Mouse (Mus musculus) testis, postnatal 10 days (tissue): Measurements from ENCODE around the gene Gm17606.

Experiments
- DNase-seq: peaks from one replicate; pipeline ENCODE4 v3.0.0; 2021; ENCODE audit warnings: low spot score

The Gm17606 gene

DNA sequence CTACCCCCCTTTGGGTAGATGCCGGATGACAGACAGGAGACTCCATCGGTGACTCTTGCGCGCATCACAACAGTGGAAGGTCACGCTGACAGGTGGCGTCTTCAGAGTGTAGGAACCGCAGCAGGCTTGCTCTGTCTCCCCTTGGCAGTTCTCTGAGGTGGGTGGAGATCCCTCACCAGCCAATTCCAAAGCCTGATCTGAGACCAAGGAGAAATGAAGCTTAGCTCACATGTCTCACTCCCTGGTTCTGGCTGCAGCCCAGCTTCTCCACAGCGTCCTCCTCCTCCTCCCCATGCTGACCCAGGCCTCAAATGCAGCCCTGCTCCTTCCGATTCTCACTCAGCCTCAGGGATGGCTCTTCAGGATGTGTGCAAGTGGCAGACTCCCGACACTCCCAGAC lies 15.8 kb upstream of the Gm17606 start:
- no peak for DNase-seq

DNA sequence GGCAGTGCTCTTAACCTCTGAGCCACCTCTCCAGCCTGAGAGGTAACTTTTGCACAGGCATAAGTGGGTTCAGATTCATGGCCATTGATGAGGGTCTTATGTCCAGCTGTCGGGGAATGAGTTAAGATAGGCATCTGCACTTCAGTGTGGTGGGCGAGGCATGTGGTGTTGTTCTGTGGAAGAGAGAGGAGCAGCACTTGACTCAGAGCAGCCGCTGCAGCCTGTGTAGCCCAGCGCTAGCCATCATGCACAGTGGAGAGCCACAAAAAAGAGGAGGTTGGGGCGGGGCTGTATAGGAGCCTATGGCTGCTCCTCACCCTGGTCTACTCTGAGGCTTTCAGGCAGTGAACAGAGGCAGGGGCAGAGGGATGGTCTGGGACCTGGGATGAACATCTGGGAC lies 12.6 kb upstream of the Gm17606 start:
- DNase-seq, result no peak

GRCm38 (mm10) chr14:54629797-54630196 lies 11.0 kb upstream of the Gm17606 start:
- no peak for DNase-seq

GRCm38 (mm10) chr14:54630583-54631239 lies 10.0 kb upstream of the Gm17606 start:
- DNase-seq, result no peak

- DNase-seq, result no peak
These were observed 9.5 kb upstream of the Gm17606 start for GRCm38 (mm10) chr14:54631240-54631599.

DNA sequence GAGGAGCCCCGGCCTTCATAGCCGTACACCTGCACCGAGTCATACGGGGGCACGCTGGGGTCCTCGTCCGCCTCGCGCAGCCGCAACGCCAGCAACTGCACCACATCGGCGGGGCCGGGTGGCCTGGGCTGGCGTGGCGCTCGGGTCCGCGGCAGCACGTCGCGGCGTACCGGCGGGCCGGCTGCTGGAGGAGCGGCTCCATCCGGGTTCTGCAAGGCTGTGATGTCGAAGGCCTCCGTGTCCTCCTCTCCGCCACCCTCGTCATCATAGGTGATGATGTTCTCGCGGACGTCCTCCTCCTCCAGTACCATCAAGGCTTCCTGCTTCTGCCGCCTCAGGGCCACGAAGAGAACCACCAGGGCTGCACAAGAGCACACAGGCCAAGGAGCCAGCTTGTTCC lies 8.5 kb upstream of the Gm17606 start:
- DNase-seq, result no peak

DNA sequence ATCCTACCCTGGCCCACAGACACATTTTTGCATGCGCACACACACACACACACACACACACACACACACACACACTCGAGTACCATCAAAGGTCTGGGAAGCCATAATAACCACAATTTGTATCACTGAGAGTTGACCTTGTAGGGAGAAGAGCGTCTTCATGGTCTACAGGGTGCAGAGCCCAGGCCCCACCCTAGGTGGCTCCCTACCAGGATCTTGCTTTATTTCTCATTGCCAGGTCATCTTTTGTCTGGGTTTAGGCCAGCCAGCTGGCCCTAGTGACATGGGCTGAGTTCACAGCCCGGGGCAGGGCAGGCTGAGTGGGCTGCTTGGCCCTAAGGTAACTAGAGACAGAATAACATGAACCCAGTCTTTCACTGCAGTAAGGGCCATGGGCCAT lies 6.6 kb upstream of the Gm17606 start:
- DNase-seq, result no peak

- peak; percentile 73 for DNase-seq
These were observed 3.8 kb upstream of the Gm17606 start for GRCm38 (mm10) chr14:54636954-54637353.

GRCm38 (mm10) chr14:54638210-54638609 lies 2.5 kb upstream of the Gm17606 start:
- no peak for DNase-seq

DNA sequence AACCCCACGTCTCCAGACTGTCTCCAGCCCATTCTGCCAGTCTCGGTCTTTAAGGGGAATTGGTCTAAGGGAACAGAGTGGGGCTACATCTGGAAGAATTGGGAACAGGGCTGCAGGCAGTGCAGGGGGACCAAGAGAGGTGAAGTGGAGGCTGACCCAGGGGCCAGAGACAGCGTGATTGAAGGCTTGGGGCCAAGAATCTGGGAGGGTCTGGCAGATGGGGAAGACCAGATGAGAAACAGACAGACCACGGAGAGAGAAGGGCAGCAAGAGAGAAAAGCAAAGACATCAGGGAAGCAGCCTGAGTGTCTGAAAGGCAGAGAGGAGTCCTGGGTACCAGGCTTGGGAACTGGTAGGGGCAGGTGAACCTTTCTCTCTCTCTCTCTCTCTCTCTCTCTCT lies 631 bp upstream of the Gm17606 start:
- DNase-seq, result no peak

- DNase-seq, result peak; percentile 94
These were observed 685 bp downstream of the Gm17606 start, which contains the start of gene Cdh24 for GRCm38 (mm10) chr14:54641305-54641969. Gene Cdh24 (minus strand): TSS chr14:54641364.

- peak; percentile 50 for DNase-seq
These were observed 1.6 kb downstream of the Gm17606 start for GRCm38 (mm10) chr14:54642224-54642944.

DNA sequence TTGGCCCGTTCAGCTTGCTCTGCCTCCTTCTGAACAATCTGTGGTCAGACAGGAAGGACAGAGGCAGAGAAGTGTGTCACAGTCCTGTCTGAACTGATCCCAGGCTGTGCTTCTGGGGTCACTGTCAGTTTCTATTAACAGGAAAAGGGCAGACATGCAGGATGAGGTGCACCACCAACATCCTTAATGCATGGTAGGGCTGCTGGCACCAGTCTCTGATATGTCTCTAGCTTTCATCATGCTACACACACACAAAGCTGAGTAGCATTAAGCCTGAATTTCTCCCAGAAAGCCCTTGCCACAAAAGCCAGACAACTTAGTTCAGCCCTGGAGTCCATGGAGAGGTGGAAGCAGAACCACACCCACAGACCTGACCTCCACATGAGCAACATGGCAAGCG lies 2.3 kb downstream of the Gm17606 start:
- DNase-seq, result no peak

- no peak for DNase-seq
These were observed 3.5 kb downstream of the Gm17606 start for GRCm38 (mm10) chr14:54644294-54644693.

DNA sequence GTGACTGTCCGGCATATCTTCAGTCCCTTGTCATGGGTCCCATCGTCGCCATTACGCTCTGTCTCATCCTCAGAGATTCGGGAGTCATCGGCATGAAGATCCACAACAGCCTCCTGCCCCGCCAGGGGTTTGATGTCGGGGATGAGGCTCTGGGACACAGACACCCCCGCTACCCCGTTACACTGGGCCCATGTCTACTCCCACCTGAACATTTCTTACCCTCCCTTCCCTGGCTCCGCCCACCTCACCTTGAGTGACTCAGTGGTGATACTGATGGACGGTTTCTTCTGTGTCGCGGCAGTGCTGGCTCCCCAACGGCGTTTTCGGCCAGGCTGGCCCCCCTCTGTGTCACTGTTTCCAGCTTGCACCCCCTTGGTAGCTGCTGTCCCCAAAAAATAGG lies 5.7 kb downstream of the Gm17606 start:
- DNase-seq, result peak; percentile 54

DNA sequence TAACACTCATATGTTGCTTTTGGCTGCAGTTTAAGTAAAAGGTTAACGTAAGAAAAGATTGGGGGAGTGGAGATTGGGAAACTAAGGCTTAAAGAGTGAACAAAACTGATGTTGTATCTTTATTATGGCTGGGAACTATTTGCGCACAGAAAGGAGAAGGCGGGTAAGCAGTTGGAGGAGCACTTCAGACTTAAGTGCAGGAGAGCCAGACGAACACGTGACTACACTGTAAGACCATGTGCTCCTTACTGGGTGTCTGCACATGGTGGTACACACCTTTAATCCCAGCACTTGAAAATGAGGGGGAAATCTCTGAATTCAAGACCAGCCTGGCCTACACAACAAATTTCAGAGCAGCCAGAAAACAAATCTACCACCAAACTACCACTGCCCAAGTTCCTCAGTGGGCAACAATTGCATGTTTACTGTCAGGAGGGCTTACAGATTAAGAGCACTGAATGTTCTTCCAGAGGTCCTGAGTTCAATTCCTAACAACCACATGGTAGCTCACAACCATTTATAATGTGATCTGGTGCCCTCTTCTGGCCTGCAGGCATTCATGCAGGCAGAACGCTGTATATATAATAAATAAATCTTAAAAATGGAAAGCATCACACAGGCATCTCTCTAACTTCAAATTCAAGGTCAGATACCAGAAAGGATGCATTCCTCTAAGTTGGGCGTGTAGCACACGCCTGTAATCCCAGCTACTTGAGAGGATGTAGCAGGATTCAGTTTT lies 6.3 kb downstream of the Gm17606 start:
- no peak for DNase-seq

GRCm38 (mm10) chr14:54647900-54648299 lies 7.1 kb downstream of the Gm17606 start:
- DNase-seq, result no peak

DNA sequence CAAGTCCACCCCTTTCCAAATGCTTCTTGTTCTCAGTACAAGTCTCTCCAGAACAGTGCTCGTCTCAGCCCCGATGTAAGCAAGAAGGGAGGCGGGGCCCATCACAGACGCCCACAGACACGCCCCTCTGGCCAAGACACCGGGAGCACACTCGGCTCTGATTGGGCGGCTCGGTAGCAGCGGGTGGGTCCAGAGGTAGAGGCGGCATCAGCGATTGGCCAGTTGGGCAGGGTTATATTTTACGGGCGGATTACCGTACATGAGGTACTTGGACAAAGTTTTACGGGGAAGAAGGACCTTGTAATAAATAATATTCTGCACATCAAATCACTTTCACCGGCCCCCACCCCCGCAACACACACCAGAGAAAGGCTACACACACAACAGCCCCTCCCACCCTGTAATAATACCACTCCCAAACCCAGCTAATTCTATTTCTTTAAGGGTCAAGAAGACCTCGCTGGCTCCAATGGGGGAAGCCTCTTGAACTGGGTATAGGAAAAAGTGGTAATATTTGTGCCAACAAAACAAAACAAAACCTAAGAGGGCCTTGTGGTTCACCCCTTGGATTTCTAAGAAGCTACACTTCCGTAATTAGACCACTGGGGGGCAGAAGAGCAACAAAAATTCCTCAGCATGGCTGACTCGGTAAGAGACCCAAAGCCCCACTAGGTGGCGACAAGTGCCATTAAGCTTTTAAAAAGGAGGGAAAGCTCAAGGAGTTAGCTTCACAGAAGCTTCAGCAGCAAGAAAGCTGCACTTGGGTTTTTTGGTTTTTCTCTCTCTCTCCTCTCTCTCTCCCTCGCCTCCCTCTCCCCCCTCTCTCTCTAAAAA lies 10.1 kb downstream of the Gm17606 start:
- DNase-seq, result peak; percentile 91

DNA sequence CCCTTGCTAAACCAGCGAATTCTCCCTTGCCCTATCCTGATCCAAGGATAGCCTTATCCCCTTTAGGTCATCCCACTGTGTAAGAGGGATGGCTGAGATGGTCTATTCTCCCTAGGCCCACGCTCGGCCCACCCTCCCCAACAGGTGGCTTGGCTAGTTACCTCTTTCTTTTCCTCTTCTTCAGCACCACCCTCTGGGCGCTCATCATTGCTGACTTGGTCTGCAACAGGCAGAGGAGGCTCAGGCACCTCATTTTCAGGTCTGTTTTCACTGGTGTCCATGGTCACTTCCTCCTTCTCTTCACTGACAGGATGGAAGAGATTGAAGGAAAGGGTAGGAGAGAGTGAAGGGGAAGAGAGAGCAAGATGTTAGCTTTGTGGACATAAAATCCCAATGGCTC lies 10.8 kb downstream of the Gm17606 start:
- no peak for DNase-seq

- no peak for DNase-seq
These were observed 12.0 kb downstream of the Gm17606 start for GRCm38 (mm10) chr14:54652787-54653186.

GRCm38 (mm10) chr14:54653496-54653895 lies 12.7 kb downstream of the Gm17606 start:
- peak; percentile 84 for DNase-seq

GRCm38 (mm10) chr14:54660009-54660408 lies 19.3 kb downstream of the Gm17606 start:
- no peak for DNase-seq
